Mouse (Mus musculus) 416B (cell line): ENCODE measurements around the gene Lrrc51.
A peak's percentile ranks its signal among the peaks of the same experiment; 100 is the strongest.

Experiments
- DNase-seq: peaks from one replicate; pipeline ENCODE4 v3.0.0; 2011; ENCODE audit warnings: low read depth

Lrrc51 gene

DNA sequence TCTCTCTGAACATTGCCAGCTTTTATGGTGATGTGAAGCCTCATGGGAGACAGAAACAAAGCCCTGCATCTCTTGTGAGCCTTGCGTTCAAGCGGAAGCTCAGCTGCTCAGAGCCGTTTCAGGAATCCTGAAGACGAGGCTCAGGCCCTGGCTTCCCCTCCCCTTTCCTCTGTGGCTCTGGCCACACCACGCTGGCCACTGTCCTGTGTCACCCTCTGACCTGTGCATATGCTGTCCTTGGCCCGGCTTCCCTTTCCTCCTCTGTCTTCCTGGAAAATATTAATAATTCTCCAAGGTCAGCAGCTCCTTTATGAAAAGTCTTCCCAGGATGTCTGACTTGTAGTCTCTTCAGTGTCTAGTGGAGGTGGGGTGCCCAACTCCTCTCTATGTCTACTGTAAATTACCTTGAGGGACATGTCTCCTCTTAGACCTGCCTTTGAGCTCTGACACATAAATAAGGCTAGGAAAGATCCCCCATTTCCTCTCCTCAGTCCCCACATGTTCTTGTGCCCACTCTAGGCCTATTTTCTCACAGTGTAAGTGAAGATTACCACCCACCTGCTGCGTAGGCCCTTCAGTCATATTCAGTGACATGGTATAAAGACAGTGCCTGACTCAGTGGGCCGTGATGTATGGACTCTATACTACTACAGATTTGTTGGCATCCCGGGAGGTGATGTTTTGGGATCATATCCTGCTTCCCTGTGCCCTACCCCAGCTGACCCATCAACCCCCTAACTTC, 51.1 kb downstream of the Lrrc51 start:
- peak; percentile 29 for DNase-seq

- no peak for DNase-seq
Measured at GRCm38 (mm10) chr7:101880855-101881254, 52.8 kb downstream of the Lrrc51 start.

- no peak for DNase-seq
Measured at GRCm38 (mm10) chr7:101875978-101876377, 57.7 kb downstream of the Lrrc51 start.

GRCm38 (mm10) chr7:101871296-101871695, 62.4 kb downstream of the Lrrc51 start:
- peak; percentile 60 for DNase-seq

DNA sequence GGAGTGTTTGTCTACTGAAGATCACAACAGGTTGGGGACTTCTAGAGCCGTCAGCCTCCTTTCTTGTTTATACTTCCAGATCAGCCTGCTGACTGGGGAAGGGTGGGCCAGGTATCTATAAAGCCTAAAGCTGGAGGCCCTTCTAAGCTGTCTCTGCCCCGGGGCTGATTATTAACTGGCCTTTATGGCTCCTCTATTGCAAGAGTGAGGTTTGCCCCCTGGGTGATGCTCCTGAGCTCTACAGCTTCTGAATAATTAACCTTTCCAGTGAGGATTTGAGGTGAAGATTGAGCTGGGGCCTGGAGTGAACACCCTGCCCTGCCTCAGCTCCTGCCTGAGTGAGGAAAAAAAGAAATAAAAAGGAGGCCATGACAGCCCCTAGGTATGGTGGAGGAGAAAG, 63.1 kb downstream of the Lrrc51 start, which contains the start of gene Folr1:
Gene Folr1 (minus strand): TSS at position 160 of the 400 bp plus-strand sequence.
- no peak for DNase-seq

DNA sequence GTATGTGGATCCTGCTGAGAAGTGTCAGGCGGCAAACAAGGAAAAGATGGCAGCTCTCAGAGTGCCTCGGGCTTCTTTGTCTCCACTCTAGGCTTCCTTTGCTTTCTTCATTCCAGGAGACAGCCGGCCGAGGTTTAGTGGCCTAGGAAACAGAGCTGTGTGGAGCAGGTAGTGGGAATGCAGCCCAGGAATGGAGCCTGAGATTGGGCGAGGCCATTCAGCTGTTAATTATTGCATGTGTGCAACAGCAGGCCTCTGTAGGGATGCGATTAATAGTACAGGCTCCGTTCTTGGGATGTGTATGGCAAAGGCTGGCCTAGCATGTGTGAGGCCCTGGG, 64.6 kb downstream of the Lrrc51 start:
- DNase-seq, result no peak

DNA sequence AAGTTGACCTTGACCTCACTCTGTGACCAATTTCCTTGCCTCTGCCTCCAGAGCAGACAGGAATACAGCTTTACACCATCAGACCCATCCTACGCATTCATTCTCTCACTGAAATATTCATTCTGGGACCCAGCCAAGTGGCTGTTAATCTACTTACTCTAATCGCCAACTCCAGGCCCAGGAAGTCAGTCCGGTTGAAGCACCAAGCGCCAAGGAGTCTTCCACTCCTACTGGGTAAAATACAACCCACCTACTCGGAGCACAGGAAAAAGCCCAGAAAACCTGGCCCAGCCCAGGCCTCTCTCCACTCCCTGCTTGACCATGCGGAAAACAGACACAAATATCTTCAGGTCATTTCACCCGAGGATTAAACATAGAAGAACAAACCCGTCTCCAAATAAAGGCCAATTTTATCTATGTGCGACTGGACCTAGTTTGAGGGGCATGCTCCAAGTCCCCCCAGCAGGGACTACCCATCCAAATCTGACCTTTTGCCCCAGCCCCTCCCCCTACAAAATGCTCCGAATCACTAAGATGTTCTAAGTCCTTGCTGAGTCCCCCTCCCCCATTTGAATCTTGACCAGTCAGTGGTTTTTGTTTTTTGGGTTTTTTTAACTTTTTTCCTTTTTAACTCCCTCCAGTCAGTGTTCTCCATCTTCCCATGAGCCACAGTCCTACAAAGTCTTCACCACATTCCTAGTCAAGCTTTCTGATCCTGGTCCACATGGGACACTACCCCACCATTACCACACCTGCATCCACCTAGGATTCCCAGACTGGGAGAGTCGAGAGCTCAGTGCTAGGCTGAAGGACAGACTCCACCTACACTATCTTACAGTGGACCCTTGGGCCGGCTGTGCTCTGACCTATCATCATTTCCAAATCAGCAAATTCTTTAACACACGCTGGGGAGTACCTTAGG, 65.2 kb downstream of the Lrrc51 start:
- DNase-seq, result no peak

GRCm38 (mm10) chr7:101867482-101867881, 66.2 kb downstream of the Lrrc51 start:
- no peak for DNase-seq

DNA sequence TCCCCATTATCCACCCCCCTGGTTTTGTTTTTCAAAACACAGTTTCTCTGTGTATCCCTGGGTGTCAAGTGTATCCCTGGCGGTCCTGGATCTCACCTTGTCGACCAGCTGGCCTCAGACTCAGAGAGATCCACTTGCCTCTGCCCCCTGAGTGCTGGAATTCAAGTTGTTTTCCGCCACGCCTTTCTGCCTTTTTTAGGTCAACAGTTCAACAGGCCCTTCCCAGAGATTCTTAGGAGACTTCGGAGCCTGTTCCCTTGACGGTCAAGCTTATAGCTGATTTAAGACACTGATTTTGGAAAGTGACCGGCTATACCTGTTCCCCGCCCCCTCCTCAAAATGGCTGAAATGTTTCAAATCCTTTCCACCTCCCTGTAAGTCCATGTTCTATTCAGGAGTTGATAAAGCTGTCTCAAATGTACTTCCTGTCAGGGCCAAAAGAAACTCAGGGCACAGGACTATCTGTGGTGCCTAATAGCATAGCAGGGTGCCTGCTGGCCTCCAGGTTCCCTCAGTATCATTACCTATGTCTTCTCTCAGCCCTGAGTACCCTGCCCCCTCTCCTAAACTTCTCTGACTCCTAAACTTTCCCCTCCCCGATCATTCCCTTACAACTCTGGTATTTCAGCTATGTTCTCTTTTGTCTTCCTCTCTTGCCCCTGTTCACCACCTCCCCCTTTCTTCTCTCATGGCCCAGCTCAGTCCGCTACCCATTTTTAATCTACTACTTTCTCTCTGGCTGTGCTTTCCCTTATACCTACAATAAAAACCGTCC, 67.0 kb downstream of the Lrrc51 start:
- no peak for DNase-seq

DNA sequence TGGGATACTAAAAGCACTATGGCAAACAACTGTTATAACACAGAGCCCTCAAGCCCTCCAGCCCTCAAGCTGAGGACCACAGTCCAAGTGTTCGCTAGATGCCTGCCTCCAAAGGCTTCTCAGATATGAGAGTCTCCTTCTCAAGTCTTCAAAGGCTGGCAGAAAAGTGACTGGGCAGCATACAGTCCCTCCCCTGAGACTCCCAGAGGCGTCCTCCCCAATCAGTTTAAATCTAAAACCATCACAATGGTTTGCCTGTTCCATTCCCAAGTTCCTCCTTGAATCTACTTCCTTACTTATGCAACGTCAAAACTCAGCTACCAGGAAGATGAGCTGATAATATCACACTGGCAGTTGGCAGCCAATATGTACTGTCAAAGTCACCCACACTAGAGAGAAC, 70.3 kb downstream of the Lrrc51 start, which contains the start of gene Anapc15:
Gene Anapc15 (plus strand): TSS at position 301 of the 400 bp plus-strand sequence.
- DNase-seq, result no peak
